Mouse (Mus musculus): ENCODE results near the gene Ppp6r1. TPM values are rescaled to one million over a fixed set of nuclear protein-coding genes. Genes with fewer than 3 reads are reported as not detected.
"Not testable (repeated sequence)": the region's sequence is repeated elsewhere in the genome, so short reads cannot be mapped to it uniquely, and the experiment has no call there.

Ppp6r1 gene
- polyA plus RNA-seq, 1 experiment, result 128 TPM

DNA sequence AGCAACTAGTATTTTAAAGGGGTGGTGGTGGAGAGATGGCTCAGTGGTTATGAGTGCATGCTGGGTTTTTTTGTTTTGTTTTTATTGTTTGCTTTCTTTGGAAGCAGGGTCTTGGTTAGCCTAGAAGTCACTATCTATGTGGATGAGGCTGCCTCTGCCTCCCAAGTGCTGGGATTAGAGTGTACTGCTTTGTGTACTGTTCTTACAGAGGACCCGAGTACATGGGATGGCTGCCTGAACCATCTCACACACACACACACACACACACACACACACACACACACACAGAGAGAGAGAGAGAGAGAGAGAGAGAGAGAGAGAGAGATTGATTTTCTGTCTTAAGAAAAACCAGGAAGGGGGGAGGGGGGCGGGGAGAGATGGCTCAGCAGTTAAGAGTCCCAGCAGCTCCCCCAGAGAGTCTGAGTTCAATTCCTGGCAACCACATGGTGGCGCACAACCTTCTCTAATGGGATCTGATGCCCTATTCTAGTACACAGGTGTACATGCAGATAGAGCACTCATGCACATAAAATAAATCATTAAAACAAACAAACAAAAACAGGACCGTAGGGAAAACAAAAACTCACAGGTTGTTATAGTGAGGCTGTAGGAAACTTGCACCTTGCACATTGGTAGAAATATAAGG lies 35.2 kb downstream of the Ppp6r1 start:
- peak in 1 of 2 experiments; percentile 48 for DNase-seq (ENCODE audit: extremely low spot score in 1 of 2, low spot score in 1 of 2)

DNA sequence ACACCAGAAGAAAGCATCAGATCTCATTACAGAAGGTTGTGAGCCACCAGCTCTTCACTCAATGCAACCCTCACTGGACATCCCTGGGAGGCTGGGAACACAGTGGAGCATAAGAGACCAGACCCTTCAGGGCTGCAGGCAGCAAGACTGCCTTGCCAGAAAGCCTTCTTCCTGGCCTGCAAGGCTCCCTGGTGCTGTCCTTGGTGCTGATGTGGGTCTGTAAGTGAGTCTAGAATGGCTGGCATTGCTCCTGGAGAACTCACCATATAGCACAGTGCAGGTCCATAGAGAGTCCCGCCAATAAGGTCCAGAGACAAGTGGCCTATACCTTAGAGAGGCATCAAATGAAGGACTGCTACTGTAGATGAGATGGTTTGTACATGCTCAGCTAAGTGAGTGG lies 38.8 kb downstream of the Ppp6r1 start:
- DNase-seq (ENCODE audit: extremely low spot score in 1 of 2, low spot score in 1 of 2), result no peak

DNA sequence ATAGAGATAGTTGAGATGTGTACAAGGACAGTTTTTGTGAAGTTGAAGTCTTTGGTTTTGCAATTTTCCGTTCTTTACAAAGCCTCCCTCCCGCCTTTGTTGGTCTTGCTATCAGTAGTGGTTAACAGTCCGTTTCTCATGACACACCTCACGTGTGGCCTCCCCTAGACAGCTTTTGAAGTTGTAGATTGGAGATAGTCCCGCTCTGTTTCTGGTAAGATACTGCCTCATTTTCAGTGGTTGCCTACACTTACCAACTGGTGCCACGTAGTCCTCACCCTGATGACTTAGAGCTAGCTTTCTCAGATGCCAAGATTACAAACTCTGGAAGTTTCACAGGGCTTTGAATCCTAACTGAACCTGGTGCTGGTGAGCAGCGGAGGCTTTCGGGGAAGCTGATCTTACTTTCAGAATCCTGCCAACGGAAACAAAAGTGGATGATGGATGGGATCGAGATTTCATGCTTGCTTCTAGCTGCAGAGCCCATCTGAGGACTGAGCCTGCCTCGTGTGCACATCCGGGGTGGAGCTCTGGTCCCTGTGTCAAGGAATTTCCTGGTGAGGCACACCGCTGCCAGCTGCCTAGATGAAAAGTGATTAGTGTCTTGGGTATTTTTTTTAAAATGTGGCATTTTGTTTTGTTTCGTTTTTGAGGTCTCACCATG lies 44.9 kb downstream of the Ppp6r1 start:
- no peak for DNase-seq (ENCODE audit: extremely low spot score in 1 of 2, low spot score in 1 of 2)

DNA sequence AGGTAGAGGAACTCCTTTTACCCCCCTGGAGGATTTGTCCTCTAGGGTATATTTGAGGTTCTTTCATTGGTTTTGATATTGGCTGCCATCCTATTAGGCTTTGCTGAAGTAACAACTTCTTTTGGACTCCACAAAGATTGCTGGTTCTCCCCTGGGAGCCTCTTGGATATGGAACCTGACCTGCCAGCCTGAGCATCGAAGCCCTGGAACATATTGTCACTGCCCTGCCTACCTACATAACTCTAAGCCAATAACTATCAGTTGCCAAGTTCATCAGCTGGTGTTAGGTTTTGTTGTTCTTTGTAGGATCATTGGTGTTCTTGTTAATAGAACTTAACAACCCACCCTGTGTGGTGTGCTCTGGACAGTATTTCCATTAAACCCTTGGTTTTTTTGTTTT lies 45.9 kb downstream of the Ppp6r1 start:
- DNase-seq (ENCODE audit: extremely low spot score in 1 of 2, low spot score in 1 of 2), result no peak

DNA sequence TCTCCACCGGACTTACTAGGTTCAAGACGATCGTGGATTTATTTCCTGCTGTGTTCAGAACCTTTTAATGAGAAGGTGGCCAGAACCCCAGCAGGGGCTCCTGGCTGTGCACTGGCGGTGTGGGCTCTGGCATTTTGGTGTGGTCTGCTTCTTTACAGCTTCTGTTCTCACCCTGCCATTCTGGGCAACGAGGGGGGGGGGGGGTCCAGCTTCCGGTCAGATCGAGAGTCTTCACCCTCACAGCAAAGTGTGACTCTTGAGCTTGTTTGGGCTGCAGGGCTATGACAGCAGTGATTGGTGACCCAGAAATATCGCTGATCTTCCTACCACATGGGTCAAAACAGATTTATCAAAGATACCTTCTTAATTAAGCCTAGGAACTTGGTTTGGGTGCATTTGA lies 46.4 kb downstream of the Ppp6r1 start:
- no peak for DNase-seq (ENCODE audit: extremely low spot score in 1 of 2, low spot score in 1 of 2)

DNA sequence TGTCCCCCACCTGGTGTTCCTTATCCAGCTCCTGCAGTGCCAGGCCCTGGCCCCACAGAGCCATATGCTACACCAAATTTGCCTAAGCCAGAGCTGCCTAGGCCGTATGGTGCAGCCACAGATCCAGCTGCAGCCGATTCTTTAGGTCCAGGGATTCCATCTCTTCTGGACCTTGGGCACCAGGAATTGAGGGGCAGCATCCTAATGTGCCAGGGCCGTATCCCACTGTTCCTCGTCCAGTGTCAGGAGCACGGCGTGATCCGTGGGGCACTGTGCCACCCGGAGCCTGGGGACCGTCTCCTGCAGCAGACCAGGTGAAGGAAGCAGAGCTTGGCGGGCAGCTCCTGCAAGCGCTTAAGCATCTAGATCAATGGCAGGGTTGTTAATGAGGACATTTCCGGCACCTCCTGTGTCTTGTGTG lies 46.9 kb downstream of the Ppp6r1 start:
- no peak for DNase-seq (ENCODE audit: extremely low spot score in 1 of 2, low spot score in 1 of 2)

DNA sequence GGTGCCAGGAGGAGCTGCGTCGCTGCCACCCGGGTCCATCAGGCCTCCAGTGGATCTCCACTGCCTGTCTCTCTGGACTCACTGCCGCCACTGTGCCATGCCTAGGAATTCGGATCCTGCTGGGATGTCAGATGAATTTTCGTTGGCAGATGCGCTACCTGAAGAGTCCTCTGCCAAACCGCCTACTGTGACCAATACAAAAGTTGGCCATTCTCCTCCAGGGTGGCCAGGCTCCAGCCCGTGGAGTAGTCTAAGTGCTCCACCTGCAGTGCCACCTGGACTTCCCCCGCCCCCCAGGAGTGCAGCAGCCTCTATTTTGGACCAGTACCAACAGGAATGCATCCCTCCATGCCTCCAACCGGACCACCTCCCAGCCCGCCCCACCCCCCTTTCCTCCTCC lies 47.3 kb downstream of the Ppp6r1 start:
- DNase-seq (ENCODE audit: extremely low spot score in 1 of 2, low spot score in 1 of 2), result no peak

DNA sequence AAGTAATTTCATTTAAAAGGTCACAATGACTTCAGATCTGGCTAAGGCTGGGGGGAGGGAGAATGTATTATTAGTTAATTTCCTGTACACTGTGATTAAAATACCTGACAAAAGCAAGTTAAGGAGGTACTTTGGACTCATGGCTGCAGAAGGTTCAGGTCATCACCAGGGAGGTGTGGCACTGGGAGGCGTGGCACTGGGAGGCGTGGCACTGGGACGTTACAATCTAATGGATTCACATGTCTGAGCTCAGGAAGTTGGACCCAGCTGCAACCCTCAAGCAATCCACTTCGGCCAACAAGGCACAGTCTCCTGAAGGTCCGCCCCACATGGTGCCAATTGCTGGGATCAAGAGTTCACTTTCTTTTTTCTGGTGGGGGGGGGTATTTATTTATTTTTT lies 50.8 kb downstream of the Ppp6r1 start:
- no peak for DNase-seq (ENCODE audit: extremely low spot score in 1 of 2, low spot score in 1 of 2)

DNA sequence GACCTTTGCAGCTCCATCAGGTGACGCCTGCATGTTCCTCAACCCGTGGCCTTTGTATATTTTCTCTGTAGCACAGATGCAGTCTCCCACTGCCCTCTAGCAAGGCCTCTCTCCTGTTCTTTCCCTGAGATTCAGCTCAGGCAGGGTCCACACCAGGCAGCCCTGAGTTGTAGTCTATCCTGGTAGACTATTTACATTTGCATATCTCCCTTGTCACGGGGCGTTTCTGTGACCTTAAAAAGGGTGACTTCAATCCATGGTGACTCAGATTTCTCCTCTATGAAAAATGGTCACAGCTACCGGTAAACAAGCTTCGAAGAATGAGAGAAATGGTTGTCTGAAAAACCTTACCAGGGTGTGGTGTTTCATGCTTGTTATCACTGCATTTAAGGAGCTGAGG lies 54.9 kb downstream of the Ppp6r1 start, which contains the start of gene Ptprh:
TSS of gene Ptprh (minus strand) at position 169 of the 400 bp plus-strand sequence.
- no peak for DNase-seq (ENCODE audit: extremely low spot score in 1 of 2, low spot score in 1 of 2)

DNA sequence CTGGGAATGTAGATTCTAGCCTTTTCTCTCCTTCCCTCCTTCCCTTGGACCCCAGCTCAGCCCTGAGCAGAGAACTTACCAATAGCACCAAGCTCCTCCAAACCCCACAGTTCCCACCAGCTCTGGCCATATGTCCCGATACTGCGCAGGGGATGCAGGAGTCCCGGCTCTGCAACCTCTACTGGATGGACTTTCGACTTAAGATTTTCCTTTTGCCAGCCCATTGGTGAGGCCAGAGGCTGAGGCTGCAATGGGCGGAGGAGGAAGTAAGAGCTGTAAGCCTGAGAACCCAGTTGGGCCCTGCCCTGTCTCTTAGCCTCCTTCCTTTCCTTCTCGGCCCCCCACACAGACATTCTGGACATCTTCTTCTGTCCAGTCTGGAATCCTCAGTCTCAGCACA lies 55.9 kb downstream of the Ppp6r1 start:
- DNase-seq (ENCODE audit: extremely low spot score in 1 of 2, low spot score in 1 of 2), result no peak

DNA sequence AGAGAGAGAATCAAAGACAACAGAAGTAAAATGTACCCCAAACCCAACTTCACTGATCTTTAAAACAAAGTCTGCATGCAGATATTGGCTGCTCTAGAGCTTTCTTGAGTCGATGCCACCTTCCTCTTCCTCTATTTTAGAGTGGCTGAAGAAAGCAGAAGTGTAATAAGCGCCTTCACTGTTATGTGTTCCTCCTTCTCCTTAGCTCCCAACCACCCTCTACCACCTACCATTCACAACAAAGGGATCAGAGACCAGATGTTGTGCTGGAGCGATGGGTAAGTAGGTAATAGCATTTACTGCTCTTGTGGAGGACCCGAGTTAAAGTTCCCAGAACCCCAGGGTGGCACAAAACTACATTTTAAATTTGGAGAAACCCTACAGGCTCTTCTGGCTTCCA lies 61.8 kb downstream of the Ppp6r1 start:
- not testable (repeated sequence) for DNase-seq (ENCODE audit: extremely low spot score in 1 of 2, low spot score in 1 of 2)

Other genes starting within 250 kb of the Ppp6r1 start
- gene Rdh13, start 213.4 kb downstream of the Ppp6r1 start, polyA plus RNA-seq (2012; rRNA removed), result 29.2 and 33.6 TPM in 2 replicates
- gene Eps8l1, start 198.3 kb downstream of the Ppp6r1 start, polyA plus RNA-seq (2012; rRNA removed), result 8.2 and 27.7 TPM in 2 replicates
- 102 and 135 TPM in 2 replicates for gene Ppp1r12c, start 157.3 kb downstream of the Ppp6r1 start, polyA plus RNA-seq (2012; rRNA removed)
- 10.7 and 12.6 TPM in 2 replicates for gene Tnnt1, start 142.6 kb downstream of the Ppp6r1 start, polyA plus RNA-seq (2012; rRNA removed)
- gene Tnni3, start 134.8 kb downstream of the Ppp6r1 start, polyA plus RNA-seq (2012; rRNA removed), result 8.3 and 12.1 TPM in 2 replicates
- 1.4 and 1.6 TPM in 2 replicates for gene Dnaaf3, start 126.6 kb downstream of the Ppp6r1 start, polyA plus RNA-seq (2012; rRNA removed)
- 185 and 235 TPM in 2 replicates for gene Syt5, start 111.5 kb downstream of the Ppp6r1 start, polyA plus RNA-seq (2012; rRNA removed)
- 1.00 and 1.1 TPM in 2 replicates for gene Ptprh, start 55.0 kb downstream of the Ppp6r1 start, polyA plus RNA-seq (2012; rRNA removed)
- gene Tmem86b, start 27.6 kb downstream of the Ppp6r1 start, polyA plus RNA-seq (2012; rRNA removed), result 37.9 and 45.7 TPM in 2 replicates
- 98.4 and 107 TPM in 2 replicates for gene Hspbp1, start 26.0 kb upstream of the Ppp6r1 start, polyA plus RNA-seq (2012; rRNA removed)
- gene Brsk1, start 31.6 kb upstream of the Ppp6r1 start, polyA plus RNA-seq (2012; rRNA removed), result 244 and 251 TPM in 2 replicates
- gene Tmem150b, start 66.2 kb upstream of the Ppp6r1 start, polyA plus RNA-seq (2012; rRNA removed), result 0.13 and 0.14 TPM in 2 replicates
- gene Kmt5c, start 81.1 kb upstream of the Ppp6r1 start, polyA plus RNA-seq (2012; rRNA removed), result 74.3 and 83.4 TPM in 2 replicates
- 16.1 and 19.8 TPM in 2 replicates for gene Cox6b2, start 94.1 kb upstream of the Ppp6r1 start, polyA plus RNA-seq (2012; rRNA removed)
- gene Fam71e2, start 112.3 kb upstream of the Ppp6r1 start, polyA plus RNA-seq (2012; rRNA removed), result 0.02 TPM in 1 of 2 replicates, not detected in the other
- gene Il11, start 123.8 kb upstream of the Ppp6r1 start, polyA plus RNA-seq (2012; rRNA removed), result 0.25 and 0.38 TPM in 2 replicates
- gene Tmem190, start 123.9 kb upstream of the Ppp6r1 start, polyA plus RNA-seq (2012; rRNA removed), result not detected in 2 replicates
- 4.3 and 5.1 TPM in 2 replicates for gene Tmem238, start 130.6 kb upstream of the Ppp6r1 start, polyA plus RNA-seq (2012; rRNA removed)
- 306 and 348 TPM in 2 replicates for gene Rpl28, start 133.9 kb upstream of the Ppp6r1 start, polyA plus RNA-seq (2012; rRNA removed)
- gene Ube2s, start 153.6 kb upstream of the Ppp6r1 start, polyA plus RNA-seq (2012; rRNA removed), result 146 and 177 TPM in 2 replicates
- 149 and 155 TPM in 2 replicates for gene Shisa7, start 185.7 kb upstream of the Ppp6r1 start, polyA plus RNA-seq (2012; rRNA removed)
- gene Isoc2b, start 211.2 kb upstream of the Ppp6r1 start, polyA plus RNA-seq (2012; rRNA removed), result 10.6 and 13.8 TPM in 2 replicates
- 10.7 and 12.0 TPM in 2 replicates for gene Isoc2a, start 218.1 kb upstream of the Ppp6r1 start, polyA plus RNA-seq (2012; rRNA removed)
- gene Gm36210, start 247.5 kb upstream of the Ppp6r1 start, polyA plus RNA-seq (2012; rRNA removed), result 0.44 and 0.53 TPM in 2 replicates